Mouse (Mus musculus) liver, embryonic 11.5 days (tissue): ENCODE measurements around the gene Abca13. TPM values are rescaled to one million over a fixed set of nuclear protein-coding genes. Genes with fewer than 3 reads are reported as not detected.
"Not testable (repeated sequence)": the region's sequence is repeated elsewhere in the genome, so short reads cannot be mapped to it uniquely, and the experiment has no call there.

ENCODE experiments used
- ATAC-seq: fragments of 200-750 bp; cut with Nextera tagmentation; replicated peaks from 2 replicates; pipeline ENCODE4 v1.8.0; 2017; ENCODE audit warnings: moderate number of reproducible peaks, mild to moderate bottlenecking, moderate TSS enrichment, moderate library complexity; ENCODE audit not compliant: low FRiP score
- DNase-seq: peaks from one replicate; pipeline ENCODE4 v3.0.0-alpha.2; 2017; ENCODE audit warnings: low spot score
- H3K27ac ChIP-seq: fragments of 300-500 bp; sonication (generic); 2 replicates; pipeline ENCODE4 v1.5.1; 2014; ENCODE audit warnings: mild to moderate bottlenecking, low read depth, low read length, control low read depth
- H3K27me3 ChIP-seq: fragments of 300-500 bp; sonication (generic); replicated peaks from 2 replicates; pipeline ENCODE4 v1.6.1; 2014; ENCODE audit warnings: low read length, mixed read lengths; ENCODE audit not compliant: control insufficient read depth, insufficient read depth
- H3K36me3 ChIP-seq: fragments of 300-500 bp; sonication (generic); 2 replicates; pipeline ENCODE4 v1.6.1; 2014; ENCODE audit warnings: mild to moderate bottlenecking, low read length, moderate library complexity, mixed read lengths; ENCODE audit not compliant: control insufficient read depth, insufficient read depth
- H3K4me1 ChIP-seq: fragments of 300-500 bp; sonication (generic); replicated peaks from 2 replicates; pipeline ENCODE4 v1.6.1; 2014; ENCODE audit warnings: low read length, mixed read lengths; ENCODE audit not compliant: control insufficient read depth, insufficient read depth
- H3K4me2 ChIP-seq: fragments of 300-500 bp; sonication (generic); 2 replicates; pipeline ENCODE4 v1.6.1; 2014; ENCODE audit warnings: mild to moderate bottlenecking, control low read depth, moderate library complexity
- H3K4me3 ChIP-seq: fragments of 300-500 bp; sonication (generic); 2 replicates; pipeline ENCODE4 v1.5.1; 2014; ENCODE audit warnings: low read depth, low read length, control low read depth
- H3K9ac ChIP-seq: fragments of 300-500 bp; sonication (generic); 2 replicates; pipeline ENCODE4 v1.6.1; 2014; ENCODE audit warnings: low read depth, low read length, control low read depth
- H3K9me3 ChIP-seq: fragments of 300-500 bp; sonication (generic); 2 replicates; pipeline ENCODE4 v1.6.1; 2016; ENCODE audit warnings: low read length, inconsistent platforms, mixed read lengths; ENCODE audit not compliant: control insufficient read depth
- WGBS: fragments of 180-500 bp; shearing (Covaris S2); extraction: QIAGEN DNeasy Blood & Tissue Kit; methylation state at CpG from one replicate; pipeline ENCODE4 v1.1.7; 2014; 5-methylcytosine and 5-hydroxymethylcytosine counted together
- polyA plus RNA-seq: library from polyadenylated mRNA; unstranded; fragments of >200 nt; fragmentation: Nextera tagmentation; extraction: Ambion mirVana; gene quantifications from 2 replicates; pipeline ENCODE4 v1.2.1, GENCODE M21; 2014

Abca13 gene
- polyA plus RNA-seq, 1 experiment from 2014 or later: 0.04 TPM

DNA sequence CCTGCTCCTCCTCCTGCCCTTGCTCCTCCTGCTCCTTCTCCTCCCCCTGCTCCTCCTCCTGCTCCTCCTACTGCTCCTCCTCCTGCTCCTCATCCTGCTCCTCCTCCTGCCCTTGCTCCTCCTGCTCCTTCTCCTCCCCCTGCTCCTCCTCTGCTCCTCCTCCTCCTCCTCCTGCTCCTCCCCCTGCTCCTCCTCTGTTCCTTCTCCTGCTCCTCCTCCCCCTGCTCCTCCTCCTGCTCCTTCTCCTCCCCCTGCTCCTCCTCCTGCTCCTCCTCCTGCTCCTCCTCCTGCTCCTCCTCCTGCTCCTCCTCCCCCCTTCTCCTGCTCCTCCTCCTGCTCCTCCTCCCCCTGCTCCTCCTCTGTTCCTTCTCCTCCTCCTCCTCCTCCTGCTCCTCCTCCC lies 2.3 kb upstream of the Abca13 start:
- H3K27me3 ChIP-seq, H3K4me2 ChIP-seq, ATAC-seq, H3K4me1 ChIP-seq, H3K9me3 ChIP-seq, DNase-seq, H3K9ac ChIP-seq, H3K36me3 ChIP-seq, H3K4me3 ChIP-seq, H3K27ac ChIP-seq: not testable (repeated sequence)

DNA sequence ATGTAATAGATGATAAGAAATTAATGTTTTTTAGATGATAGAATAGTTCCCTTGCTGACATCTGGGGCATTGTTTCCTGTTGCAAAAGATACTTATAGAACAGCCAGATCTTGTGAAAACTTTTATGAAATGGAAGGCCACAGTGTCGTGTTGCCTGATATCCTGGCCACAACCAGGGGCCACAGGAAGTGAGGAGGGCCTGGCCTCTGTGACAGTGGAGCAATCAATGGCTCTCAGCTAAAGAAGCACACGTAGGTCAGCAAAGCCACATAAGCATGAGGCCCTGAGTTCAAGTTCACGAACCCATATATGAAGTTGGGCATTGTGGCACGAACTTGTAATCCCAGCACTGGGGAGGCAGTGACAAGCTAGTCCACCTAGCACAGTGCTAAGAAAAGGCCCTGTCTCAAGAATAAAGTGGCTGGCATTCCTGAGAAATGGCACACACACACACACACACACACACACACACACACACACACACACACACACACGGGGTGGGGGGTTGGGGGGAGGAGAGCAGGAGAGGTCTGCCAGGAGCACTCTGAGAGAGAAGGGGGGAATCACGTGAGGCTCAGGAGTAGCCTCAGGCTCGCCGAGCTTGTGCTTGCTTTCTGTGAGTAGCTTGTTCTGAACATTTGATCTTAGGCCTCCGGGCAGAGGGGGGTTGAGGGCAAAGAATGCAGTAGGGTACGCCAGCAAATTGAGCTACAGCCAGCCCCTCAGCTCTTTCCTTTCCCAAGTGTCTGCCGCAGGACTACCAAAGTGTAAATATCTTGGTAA lies 779 bp upstream of the Abca13 start:
- Histone ChIP-seq H3K9ac (no peak overlapping the region), H3K27ac (no peak overlapping the region), H3K36me3 (no peaks in the 10 kb centered on the region), H3K9me3 (no peaks in the 10 kb centered on the region), H3K4me1 (no peaks in the 10 kb centered on the region), H3K4me2 (no peak overlapping the region), H3K4me3 (no peak overlapping the region), H3K27me3 (no peaks in the 10 kb centered on the region)
- 55% methylated on average over 10 of the region's 11 CpGs for WGBS
- ATAC-seq (no peak), DNase-seq (no peak)

GRCm38 (mm10) chr11:9194861-9195260 lies 3.1 kb downstream of the Abca13 start:
- Histone ChIP-seq H3K36me3 (no peaks in the 10 kb centered on the region), H3K4me2 (no peak overlapping the region), H3K9ac (no peak overlapping the region), H3K4me3 (no peak overlapping the region), H3K4me1 (no peaks in the 10 kb centered on the region), H3K27me3 (no peaks in the 10 kb centered on the region), H3K9me3 (no peaks in the 10 kb centered on the region), H3K27ac (no peak overlapping the region)
- 91% methylated on average over 3 of the region's 3 CpGs for WGBS
- ATAC-seq (no peak), DNase-seq (no peak)

- DNase-seq (no peak), ATAC-seq (no peak)
- H3K4me1 ChIP-seq: no peaks in the 10 kb centered on the region
- no peak overlapping the region for H3K9ac ChIP-seq
- no peaks in the 10 kb centered on the region for H3K36me3 ChIP-seq
- no peak overlapping the region for H3K4me3 ChIP-seq
- no peak overlapping the region for H3K4me2 ChIP-seq
- no peak overlapping the region for H3K27ac ChIP-seq
- WGBS: 59% methylated on average over 2 of the region's 2 CpGs
- H3K9me3 ChIP-seq: no peaks in the 10 kb centered on the region
- no peaks in the 10 kb centered on the region for H3K27me3 ChIP-seq
Observed at GRCm38 (mm10) chr11:9199868-9200267, 8.1 kb downstream of the Abca13 start.

DNA sequence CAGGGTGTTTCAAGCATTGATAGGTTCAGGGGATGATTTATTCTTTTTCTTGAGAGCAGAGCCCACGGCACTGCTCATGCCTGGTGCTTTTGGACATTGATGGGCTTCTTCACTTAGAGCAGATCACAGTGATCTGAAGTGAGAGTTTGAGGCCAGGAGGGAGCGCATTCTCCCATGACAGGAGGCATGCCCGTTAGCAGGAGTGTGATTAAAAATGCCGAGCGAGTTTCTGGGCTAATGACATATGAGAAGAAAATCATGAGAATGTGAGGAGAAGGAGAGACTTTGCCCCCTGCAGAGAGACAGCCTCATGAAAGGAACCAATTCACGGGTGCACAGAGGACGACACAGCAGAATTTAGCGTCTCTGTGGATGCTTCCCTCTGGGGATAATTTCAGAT lies 19.0 kb downstream of the Abca13 start:
- Histone ChIP-seq H3K9ac (no peak overlapping the region), H3K27ac (no peak overlapping the region), H3K4me3 (no peak overlapping the region), H3K36me3 (no peaks in the 10 kb centered on the region), H3K4me1 (no peaks in the 10 kb centered on the region), H3K9me3 (no peaks in the 10 kb centered on the region), H3K27me3 (no peaks in the 10 kb centered on the region), H3K4me2 (no peak overlapping the region)
- 72% methylated on average over 8 of the region's 8 CpGs for WGBS
- ATAC-seq (no peak), DNase-seq (no peak)

- Histone ChIP-seq H3K4me3 (no peak overlapping the region), H3K9me3 (no peaks in the 10 kb centered on the region), H3K4me2 (no peak overlapping the region), H3K9ac (no peak overlapping the region), H3K4me1 (no peaks in the 10 kb centered on the region), H3K27me3 (no peaks in the 10 kb centered on the region), H3K36me3 (no peaks in the 10 kb centered on the region), H3K27ac (no peak overlapping the region)
- ATAC-seq (no peak), DNase-seq (no peak)
- WGBS: 86% methylated on average over 9 of the region's 9 CpGs
Observed at GRCm38 (mm10) chr11:9213580-9213979, 21.8 kb downstream of the Abca13 start.

- no peak for DNase-seq
- Histone ChIP-seq H3K36me3 (no peaks in the 10 kb centered on the region), H3K27me3 (no peaks in the 10 kb centered on the region), H3K4me2 (no peak overlapping the region), H3K4me1 (no peaks in the 10 kb centered on the region), H3K9ac (no peak overlapping the region), H3K4me3 (no peak overlapping the region), H3K9me3 (no peaks in the 10 kb centered on the region), H3K27ac (no peak overlapping the region)
- whole genome bisulfite sequencing: 38% methylated on average over 4 of the region's 4 CpGs
- no peak for ATAC-seq
Observed at GRCm38 (mm10) chr11:9216252-9216651, 24.5 kb downstream of the Abca13 start.

DNA sequence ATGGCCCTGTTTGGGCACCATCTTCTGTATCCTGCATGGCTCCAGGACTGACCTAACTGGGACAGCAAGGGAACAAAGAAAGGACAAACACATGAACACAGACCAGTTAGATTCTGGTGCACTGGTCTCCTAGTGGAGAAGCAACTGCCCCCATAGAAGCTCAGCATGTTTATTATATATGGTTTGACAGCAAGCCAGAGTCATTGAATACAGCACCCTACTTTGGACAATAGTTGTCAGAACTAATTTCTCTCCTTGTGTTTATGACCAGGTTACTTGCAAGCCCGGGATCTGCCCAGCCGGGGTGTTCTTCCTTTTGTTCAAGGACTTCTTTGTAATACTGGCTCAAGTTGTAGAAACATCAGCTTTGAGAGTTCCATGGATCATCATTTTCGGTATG lies 28.8 kb downstream of the Abca13 start:
- no peaks in the 10 kb centered on the region for H3K9me3 ChIP-seq
- no peak for ATAC-seq
- H3K9ac ChIP-seq: no peak overlapping the region
- H3K36me3 ChIP-seq: no peaks in the 10 kb centered on the region
- DNase-seq: no peak
- H3K4me2 ChIP-seq: no peak overlapping the region
- WGBS: 81% methylated on average over 3 of the region's 3 CpGs
- H3K4me1 ChIP-seq: no peaks in the 10 kb centered on the region
- H3K27ac ChIP-seq: no peak overlapping the region
- no peaks in the 10 kb centered on the region for H3K27me3 ChIP-seq
- H3K4me3 ChIP-seq: no peak overlapping the region

- WGBS: 90% methylated on average over 1 of the region's 1 CpGs
- Histone ChIP-seq H3K27me3 (no peaks in the 10 kb centered on the region), H3K9ac (no peak overlapping the region), H3K4me1 (no peaks in the 10 kb centered on the region), H3K36me3 (no peaks in the 10 kb centered on the region), H3K4me3 (no peak overlapping the region), H3K4me2 (no peak overlapping the region), H3K27ac (no peak overlapping the region), H3K9me3 (no peaks in the 10 kb centered on the region)
- DNase-seq: no peak
- no peak for ATAC-seq
Observed at GRCm38 (mm10) chr11:9221646-9222045, 29.9 kb downstream of the Abca13 start.
